Mouse (Mus musculus): ENCODE measurements at regions not wholly inside any gene's neighbourhood (a gene's known extent, or its start where the extent isn't known, plus 50 kb on each side); places are given as distances from the start of the nearest gene placed in this dataset.

DNA sequence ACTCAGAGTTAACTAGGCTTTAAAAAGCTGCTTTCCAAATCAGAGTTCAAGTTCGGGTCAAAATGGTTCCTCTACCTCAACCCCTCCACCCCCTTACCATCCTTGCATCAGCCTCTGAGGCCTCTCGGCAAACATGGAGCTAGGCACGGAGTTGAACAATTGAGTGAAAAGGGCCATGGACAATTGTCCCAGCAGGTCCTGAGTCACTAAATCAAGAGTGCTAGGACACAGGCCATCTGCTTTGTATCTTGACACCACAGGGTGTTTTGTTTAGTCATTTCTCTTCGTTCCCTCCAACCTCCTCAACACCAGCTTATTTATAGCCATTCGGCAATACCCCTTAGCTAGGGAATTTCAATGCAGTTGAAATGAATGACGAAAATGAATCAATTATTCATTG lies 59.5 kb upstream of the Jarid2 start:
- TF ChIP-seq POLR2A (IDR thresholded peaks at IDR 0.05; ENCODE audit: extremely low read depth, insufficient read depth, low read length) = no peak
- no peak for TF ChIP-seq CTCF (IDR thresholded peaks at IDR 0.05; ENCODE audit: extremely low read depth, insufficient read depth, low read length)
